Mouse (Mus musculus) 3T3-L1 (cell line): ENCODE data around the gene Selenon.
"Not testable (repeated sequence)": the region's sequence is repeated elsewhere in the genome, so short reads cannot be mapped to it uniquely, and the experiment has no call there.

Experiments used
- DNase-seq: peaks from one replicate; pipeline ENCODE4 v3.0.0-alpha.2; 2015; ENCODE audit warnings: low read depth, low spot score

Selenon gene

GRCm38 (mm10) chr4:134510396-134510795 is 41.6 kb downstream of the Selenon start:
- no peak for DNase-seq

GRCm38 (mm10) chr4:134506713-134507112 is 45.3 kb downstream of the Selenon start:
- no peak for DNase-seq

- no peak for DNase-seq
These were observed 45.9 kb downstream of the Selenon start for GRCm38 (mm10) chr4:134505966-134506594.

GRCm38 (mm10) chr4:134505303-134505789 is 46.6 kb downstream of the Selenon start:
- DNase-seq: no peak

GRCm38 (mm10) chr4:134503686-134504357 is 48.1 kb downstream of the Selenon start:
- DNase-seq: no peak

GRCm38 (mm10) chr4:134501095-134501494 is 50.9 kb downstream of the Selenon start:
- no peak for DNase-seq

GRCm38 (mm10) chr4:134498983-134499382 is 53.0 kb downstream of the Selenon start:
- not testable (repeated sequence) for DNase-seq

- no peak for DNase-seq
These were observed 53.8 kb downstream of the Selenon start for GRCm38 (mm10) chr4:134497986-134498731.

DNA sequence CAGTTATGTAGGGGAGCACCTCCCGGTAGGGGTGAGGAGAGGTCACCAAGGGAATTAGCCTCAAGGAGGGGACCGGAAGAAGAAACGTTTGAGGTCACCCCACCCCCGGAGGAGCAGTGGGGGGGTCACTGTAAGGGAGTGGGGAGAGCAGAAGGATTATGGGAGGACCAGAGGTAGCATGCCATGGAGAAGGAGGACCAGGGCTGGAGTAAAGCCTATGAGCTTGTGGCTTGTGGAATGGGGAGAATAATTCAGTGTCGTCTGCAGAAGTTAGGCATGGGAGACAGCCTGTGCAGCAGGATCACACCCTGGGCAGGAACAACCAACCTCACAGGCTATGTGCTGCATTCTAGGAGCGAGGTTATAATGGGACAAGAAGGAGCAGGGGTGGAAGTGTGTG is 54.7 kb downstream of the Selenon start:
- DNase-seq: no peak

GRCm38 (mm10) chr4:134496595-134497210 is 55.3 kb downstream of the Selenon start, which contains the start of gene Paqr7:
Paqr7 (plus strand) TSS chr4:134496697.
- DNase-seq: no peak

DNA sequence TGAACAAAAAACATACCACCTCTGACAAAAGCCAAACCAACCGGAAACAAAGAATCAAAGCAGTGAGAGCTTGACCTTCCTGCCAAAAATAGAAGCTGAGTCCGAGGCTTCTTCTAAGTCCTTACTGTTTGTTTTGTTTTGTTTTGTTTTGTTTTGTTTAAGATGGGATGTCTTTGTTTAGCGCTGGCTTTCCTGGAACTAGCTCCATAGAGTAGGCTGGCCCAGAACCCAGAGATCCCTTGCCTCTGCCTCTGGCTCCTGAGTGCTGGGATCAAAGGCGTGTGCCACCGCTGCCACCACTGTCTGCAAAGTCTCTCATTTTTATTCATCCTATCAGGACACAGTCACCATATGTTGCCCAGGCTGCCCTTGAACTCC is 56.4 kb downstream of the Selenon start:
- no peak for DNase-seq

DNA sequence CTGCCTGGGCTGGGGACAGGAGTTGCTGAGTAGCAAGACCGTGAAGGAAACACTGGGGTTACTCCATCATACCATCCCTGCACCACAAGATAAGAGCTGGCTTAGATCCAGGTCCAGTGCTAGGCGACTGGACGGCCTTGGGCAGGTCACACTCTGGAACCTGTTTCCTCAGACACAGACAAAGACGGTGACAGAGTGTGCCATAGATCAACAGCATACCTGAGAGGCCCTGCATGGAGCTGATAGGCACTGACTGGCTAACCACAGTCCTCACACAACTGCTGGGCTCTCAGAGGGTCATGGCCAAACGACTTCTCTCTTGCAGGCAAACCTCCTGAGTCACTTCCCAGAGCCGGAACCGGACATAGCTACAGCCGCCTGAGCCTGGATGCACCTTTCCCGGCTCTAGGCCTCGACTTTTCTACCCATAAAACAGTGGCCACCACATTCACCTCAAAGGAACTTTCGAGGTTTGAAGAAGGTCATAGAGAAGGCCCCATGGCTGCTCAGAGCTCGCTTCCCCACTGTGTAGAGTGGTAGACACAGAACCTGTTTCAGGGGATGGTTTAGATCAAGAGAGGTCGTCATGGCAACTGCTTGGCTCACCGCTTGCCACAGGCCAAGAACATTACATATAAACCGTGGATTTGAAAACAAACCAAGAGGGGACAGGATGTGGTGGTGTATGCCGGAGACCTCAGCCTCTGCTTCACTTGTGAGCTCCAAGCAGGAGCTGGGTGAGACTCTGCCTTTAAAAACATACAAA is 57.0 kb downstream of the Selenon start:
- no peak for DNase-seq

GRCm38 (mm10) chr4:134494161-134494560 is 57.8 kb downstream of the Selenon start:
- not testable (repeated sequence) for DNase-seq

DNA sequence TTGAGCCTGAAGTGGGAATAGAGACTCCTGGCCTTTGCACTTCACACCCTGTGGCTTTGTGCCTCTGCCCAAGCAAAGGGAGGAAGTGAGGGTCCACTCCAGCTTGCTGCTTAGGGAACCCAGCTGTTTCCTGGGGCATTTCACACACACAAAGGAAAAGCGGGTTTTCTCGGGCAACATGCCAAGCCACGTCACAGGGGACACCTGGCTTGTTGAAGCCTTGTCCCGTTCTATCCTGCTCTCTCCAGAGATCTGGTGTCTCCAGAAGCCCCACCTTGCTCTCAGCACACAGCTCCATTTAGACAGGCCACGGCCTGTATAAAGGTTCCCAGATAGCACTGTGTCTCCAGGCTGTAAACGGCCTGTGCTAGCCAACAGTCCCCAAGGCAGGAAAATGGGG is 60.2 kb downstream of the Selenon start:
- DNase-seq: no peak

DNA sequence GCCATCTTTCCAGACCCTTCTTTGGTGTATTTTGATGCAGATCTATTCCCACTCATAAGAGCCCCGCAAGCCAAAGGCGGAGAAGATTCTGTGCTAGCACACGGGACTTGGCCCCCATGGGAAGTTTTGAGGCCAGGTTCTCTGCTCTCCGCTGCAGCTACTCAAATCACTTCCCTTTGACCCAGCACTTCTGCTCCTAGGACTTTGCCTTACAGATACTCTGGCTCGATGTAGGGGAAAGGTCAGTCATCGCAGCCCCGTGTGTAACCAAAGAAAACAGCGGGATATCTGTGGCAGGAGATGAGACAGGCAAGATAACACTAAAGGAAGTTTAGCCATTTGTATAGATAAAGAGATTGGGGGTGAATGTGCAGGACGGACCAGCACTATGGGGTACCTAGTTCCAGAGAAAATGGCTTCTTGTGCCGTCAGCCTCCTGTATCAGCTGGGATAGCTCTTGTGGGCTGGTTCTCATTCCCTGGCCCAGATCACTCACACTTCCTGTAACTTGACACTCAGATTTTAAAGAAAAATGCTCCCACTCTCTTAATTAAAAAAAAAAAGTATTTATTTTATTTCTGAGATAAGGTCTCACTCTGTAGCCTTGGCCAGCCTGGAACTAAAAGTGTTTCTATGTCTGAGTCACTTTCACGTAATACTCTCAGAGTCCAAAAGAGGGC is 61.8 kb downstream of the Selenon start:
- DNase-seq: no peak

DNA sequence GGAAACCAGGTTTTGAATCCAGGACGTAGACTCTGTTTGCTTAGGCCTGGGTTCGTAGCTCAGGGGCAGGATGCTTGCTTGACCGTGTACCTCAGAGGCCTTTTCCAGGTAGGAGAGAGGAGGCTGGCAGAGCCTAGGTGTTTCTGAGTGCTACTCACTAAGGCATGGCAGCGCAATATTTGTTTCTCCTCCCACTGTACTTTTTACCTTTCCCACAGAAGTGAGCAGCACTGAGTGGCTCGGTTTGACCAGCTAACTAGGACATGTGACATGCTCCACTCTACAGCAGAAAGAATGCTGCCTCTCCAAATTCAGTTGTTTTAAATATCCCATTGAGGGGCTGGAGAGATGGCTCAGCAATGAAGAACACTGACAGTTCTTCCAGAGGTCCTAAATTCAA is 63.8 kb downstream of the Selenon start:
- DNase-seq: no peak
